Mouse (Mus musculus) cerebellum, adult 18-20 months (tissue): ENCODE results near the gene Paxip1.

Experiments used
- DNase-seq, 2 experiments: peaks; one replicate each; pipeline ENCODE4 v3.0.0; 2021

The Paxip1 gene

GRCm38 (mm10) chr5:27724460-27724859 lies 67.0 kb downstream of the Paxip1 start:
- DNase-seq, result no peak

- DNase-seq, result no peak
Observed at GRCm38 (mm10) chr5:27719311-27719710, 72.2 kb downstream of the Paxip1 start.

GRCm38 (mm10) chr5:27717301-27717700 lies 74.2 kb downstream of the Paxip1 start:
- peak in 1 of 2 experiments; percentile 38 for DNase-seq

- no peak for DNase-seq
Observed at GRCm38 (mm10) chr5:27716026-27716425, 75.5 kb downstream of the Paxip1 start.

- DNase-seq, result peak in 1 of 2 experiments; percentile 15
Observed at GRCm38 (mm10) chr5:27714356-27714755, 77.1 kb downstream of the Paxip1 start.

- no peak for DNase-seq
Observed at GRCm38 (mm10) chr5:27711461-27712192, 79.9 kb downstream of the Paxip1 start.

- no peak for DNase-seq
Observed at GRCm38 (mm10) chr5:27708209-27708608, 83.3 kb downstream of the Paxip1 start.

GRCm38 (mm10) chr5:27707283-27707682 lies 84.2 kb downstream of the Paxip1 start:
- DNase-seq, result no peak

GRCm38 (mm10) chr5:27706551-27706950 lies 84.9 kb downstream of the Paxip1 start:
- no peak for DNase-seq

- no peak for DNase-seq
Observed at GRCm38 (mm10) chr5:27705020-27705419, 86.5 kb downstream of the Paxip1 start.

GRCm38 (mm10) chr5:27702482-27702881 lies 89.0 kb downstream of the Paxip1 start:
- DNase-seq, result no peak
